Mouse (Mus musculus) spleen, adult 2 months (tissue): ENCODE measurements around the gene Mgrn1.

Source experiments
- CTCF ChIP-seq: fragments of 200-500 bp; IDR thresholded peaks from 2 replicates; pipeline ENCODE4 v1.5.1; 2011; ENCODE audit warnings: mild to moderate bottlenecking, inconsistent platforms; ENCODE audit not compliant: insufficient read depth, insufficient read length, insufficient replicate concordance; ENCODE audit errors: extremely low read depth
- POLR2A ChIP-seq: fragments of 200-500 bp; IDR thresholded peaks from 2 replicates; pipeline ENCODE4 v1.6.1; 2011; ENCODE audit warnings: low read depth, low read length, inconsistent platforms

- peak; percentile 17; the same call in 1 of the 2 replicates for TF ChIP-seq CTCF
- TF ChIP-seq POLR2A: no peak
Measured at GRCm38 (mm10) chr16:4861392-4861791, 24.7 kb upstream of the Mgrn1 start.
